Mouse (Mus musculus) midbrain, embryonic 15.5 days (tissue): ENCODE data around the gene Lats1. TPM values are rescaled to one million over a fixed set of nuclear protein-coding genes. Genes with fewer than 3 reads are reported as not detected.

Source experiments
- ATAC-seq: fragments of 200-750 bp; cut with Nextera tagmentation; replicated peaks from 2 replicates; pipeline ENCODE4 v1.8.0; 2017; ENCODE audit warnings: moderate TSS enrichment
- H3K27ac ChIP-seq: fragments of 300-500 bp; sonication (generic); 2 replicates; pipeline ENCODE4 v1.5.1; 2015; ENCODE audit warnings: mild to moderate bottlenecking, inconsistent platforms
- H3K27me3 ChIP-seq: fragments of 300-500 bp; sonication (generic); replicated peaks from 2 replicates; pipeline ENCODE4 v1.6.1; 2015; ENCODE audit warnings: inconsistent platforms
- H3K36me3 ChIP-seq: fragments of 300-500 bp; sonication (generic); replicated peaks from 2 replicates; pipeline ENCODE4 v1.6.1; 2015; ENCODE audit warnings: inconsistent platforms
- H3K4me1 ChIP-seq: fragments of 300-500 bp; sonication (generic); 2 replicates; pipeline ENCODE4 v1.6.1; 2015; ENCODE audit warnings: inconsistent platforms
- H3K4me2 ChIP-seq: fragments of 300-500 bp; sonication (generic); 2 replicates; pipeline ENCODE4 v1.6.1; 2015; ENCODE audit warnings: inconsistent platforms, mild to moderate bottlenecking, moderate library complexity
- H3K4me3 ChIP-seq: fragments of 300-500 bp; sonication (generic); 2 replicates; pipeline ENCODE4 v1.5.1; 2015; ENCODE audit warnings: mild to moderate bottlenecking, inconsistent platforms
- H3K9ac ChIP-seq: fragments of 300-500 bp; sonication (generic); 2 replicates; pipeline ENCODE4 v1.6.1; 2015; ENCODE audit warnings: mild to moderate bottlenecking, inconsistent platforms
- H3K9me3 ChIP-seq: fragments of 300-500 bp; sonication (generic); 2 replicates; pipeline ENCODE4 v1.6.1; 2016; ENCODE audit warnings: inconsistent platforms
- WGBS: fragments of 180-500 bp; shearing (Covaris S2); methylation state at CpG from one replicate; pipeline ENCODE4 v1.1.7; 2015; ENCODE audit warnings: mixed read lengths; 5-methylcytosine and 5-hydroxymethylcytosine counted together
- polyA plus RNA-seq: library from polyadenylated mRNA; unstranded; fragments of >200 nt; fragmentation: Nextera tagmentation; extraction: Ambion mirVana; gene quantifications from 2 replicates; pipeline ENCODE4 v1.2.1, GENCODE M21; 2015

Gene Lats1
- polyA plus RNA-seq, 1 experiment from 2014 or later, result 10.4 TPM

GRCm38 (mm10) chr10:7681343-7682025 is 470 bp downstream of the Lats1 start:
- Histone ChIP-seq H3K9me3 (no peaks in the 10 kb centered on the region), H3K27me3 (no peaks in the 10 kb centered on the region), H3K27ac (peak overlapping the region; percentile 97), H3K4me1 (peaks cover 52% of the 10 kb centered on the region), H3K36me3 (peaks cover 12% of the 10 kb centered on the region), H3K9ac (peak overlapping the region; percentile 96), H3K4me2 (peak overlapping the region; percentile 74), H3K4me3 (peak overlapping the region; percentile 94)
- WGBS, result 0% methylated on average over 51 of the region's 64 CpGs
- peak; percentile 81 for ATAC-seq

- 62% methylated on average over 3 of the region's 3 CpGs for WGBS
Observed at GRCm38 (mm10) chr10:7682249-7682648, 1.2 kb downstream of the Lats1 start.

GRCm38 (mm10) chr10:7686902-7687301 is 5.9 kb downstream of the Lats1 start:
- Histone ChIP-seq H3K9ac (no peak overlapping the region), H3K4me3 (no peak overlapping the region), H3K27me3 (no peaks in the 10 kb centered on the region), H3K36me3 (no peaks in the 10 kb centered on the region; the same call in 1 of the 2 replicates), H3K4me2 (no peak overlapping the region), H3K4me1 (peaks cover 26% of the 10 kb centered on the region), H3K27ac (no peak overlapping the region), H3K9me3 (no peaks in the 10 kb centered on the region)
- 94% methylated on average over 6 of the region's 6 CpGs for WGBS
- no peak for ATAC-seq

More at GRCm38 (mm10) chr10:7682249-7682648, 1.2 kb downstream of the Lats1 start:
- Histone ChIP-seq H3K9ac (peak overlapping the region; percentile 96; the same call in 1 of the 2 replicates), H3K27me3 (no peaks in the 10 kb centered on the region), H3K27ac (0 out of 2 replicates have a peak overlapping the region, but pooled peaks have one; percentile 97), H3K36me3 (peaks cover 4% of the 10 kb centered on the region; the same call in 1 of the 2 replicates), H3K4me1 (peaks cover 52% of the 10 kb centered on the region), H3K4me3 (peak overlapping the region; percentile 94), H3K9me3 (no peaks in the 10 kb centered on the region), H3K4me2 (peak overlapping the region; percentile 74)
- ATAC-seq, result no peak

GRCm38 (mm10) chr10:7695286-7695685 is 14.3 kb downstream of the Lats1 start:
- H3K4me1 ChIP-seq, result no peaks in the 10 kb centered on the region
- no peak overlapping the region for H3K9ac ChIP-seq
- peaks cover 42% of the 10 kb centered on the region for H3K36me3 ChIP-seq
- no peak overlapping the region for H3K4me3 ChIP-seq
- no peak overlapping the region for H3K4me2 ChIP-seq
- H3K27ac ChIP-seq, result no peak overlapping the region
- no peaks in the 10 kb centered on the region for H3K9me3 ChIP-seq
- no peaks in the 10 kb centered on the region for H3K27me3 ChIP-seq
- ATAC-seq, result no peak

- WGBS, result 86% methylated on average over 3 of the region's 3 CpGs
- no peak for ATAC-seq
Observed at GRCm38 (mm10) chr10:7700120-7700519, 19.1 kb downstream of the Lats1 start.

GRCm38 (mm10) chr10:7702586-7702985 is 21.6 kb downstream of the Lats1 start:
- no peak for ATAC-seq
- no peak overlapping the region for H3K4me2 ChIP-seq
- H3K4me1 ChIP-seq, result no peaks in the 10 kb centered on the region
- H3K9ac ChIP-seq, result no peak overlapping the region
- WGBS, result 97% methylated on average over 6 of the region's 6 CpGs
- no peak overlapping the region for H3K27ac ChIP-seq
- peaks cover 54% of the 10 kb centered on the region for H3K36me3 ChIP-seq
- no peak overlapping the region for H3K4me3 ChIP-seq
- no peaks in the 10 kb centered on the region for H3K9me3 ChIP-seq
- H3K27me3 ChIP-seq, result no peaks in the 10 kb centered on the region

More at GRCm38 (mm10) chr10:7700120-7700519, 19.1 kb downstream of the Lats1 start:
- no peaks in the 10 kb centered on the region for H3K9me3 ChIP-seq
- H3K4me1 ChIP-seq, result no peaks in the 10 kb centered on the region
- H3K36me3 ChIP-seq, result peaks cover 55% of the 10 kb centered on the region
- no peaks in the 10 kb centered on the region for H3K27me3 ChIP-seq
- no peak overlapping the region for H3K4me2 ChIP-seq
- no peak overlapping the region for H3K9ac ChIP-seq
- H3K27ac ChIP-seq, result no peak overlapping the region
- no peak overlapping the region for H3K4me3 ChIP-seq

- peaks cover 35% of the 10 kb centered on the region; the same call in 1 of the 2 replicates for H3K36me3 ChIP-seq
Observed at GRCm38 (mm10) chr10:7710121-7710520, 29.1 kb downstream of the Lats1 start.

GRCm38 (mm10) chr10:7712506-7712905 is 31.5 kb downstream of the Lats1 start:
- no peak overlapping the region for H3K9ac ChIP-seq
- ATAC-seq, result no peak
- H3K4me2 ChIP-seq, result no peak overlapping the region
- peaks cover 29% of the 10 kb centered on the region; the same call in 1 of the 2 replicates for H3K36me3 ChIP-seq
- no peak overlapping the region for H3K4me3 ChIP-seq
- no peaks in the 10 kb centered on the region for H3K9me3 ChIP-seq
- WGBS, result 94% methylated on average over 13 of the region's 13 CpGs
- no peak overlapping the region for H3K27ac ChIP-seq
- H3K4me1 ChIP-seq, result no peaks in the 10 kb centered on the region
- no peaks in the 10 kb centered on the region for H3K27me3 ChIP-seq

More at GRCm38 (mm10) chr10:7710121-7710520, 29.1 kb downstream of the Lats1 start:
- Histone ChIP-seq H3K9ac (no peak overlapping the region), H3K9me3 (no peaks in the 10 kb centered on the region), H3K27ac (no peak overlapping the region), H3K4me3 (no peak overlapping the region), H3K27me3 (no peaks in the 10 kb centered on the region), H3K4me2 (no peak overlapping the region), H3K4me1 (no peaks in the 10 kb centered on the region)
- ATAC-seq, result no peak
- WGBS, result 95% methylated on average over 5 of the region's 5 CpGs

GRCm38 (mm10) chr10:7715056-7715455 is 34.0 kb downstream of the Lats1 start:
- Histone ChIP-seq H3K27me3 (no peaks in the 10 kb centered on the region), H3K36me3 (peaks cover 22% of the 10 kb centered on the region; the same call in 1 of the 2 replicates), H3K27ac (no peak overlapping the region), H3K9ac (no peak overlapping the region), H3K4me2 (no peak overlapping the region), H3K4me1 (no peaks in the 10 kb centered on the region), H3K9me3 (no peaks in the 10 kb centered on the region), H3K4me3 (no peak overlapping the region)
- WGBS, result 78% methylated on average over 7 of the region's 7 CpGs
- ATAC-seq, result no peak

- WGBS, result under 1% methylated on average over 49 of the region's 49 CpGs
- H3K4me2 ChIP-seq, result peak within 1 kb of the TSS; percentile 60
- H3K9ac ChIP-seq, result peak within 1 kb of the TSS; percentile 73
- no peaks in the 10 kb centered on the region for H3K9me3 ChIP-seq
- H3K27me3 ChIP-seq, result no peaks in the 10 kb centered on the region
- peak within 1 kb of the TSS; percentile 94 for H3K4me3 ChIP-seq
- peak; percentile 99 for ATAC-seq
- H3K36me3 ChIP-seq, result no peaks in the 10 kb centered on the region
- peak within 1 kb of the TSS; percentile 80 for H3K27ac ChIP-seq
- H3K4me1 ChIP-seq, result peaks cover 24% of the 10 kb centered on the region
Observed at GRCm38 (mm10) chr10:7725751-7726500, 44.9 kb downstream of the Lats1 start, which contains the start of gene Katna1. TSS of gene Katna1 (plus strand) at chr10:7726000.

GRCm38 (mm10) chr10:7726501-7726812 is 45.4 kb downstream of the Lats1 start:
- WGBS, result under 1% methylated on average over 8 of the region's 8 CpGs
- Histone ChIP-seq H3K4me3 (peak overlapping the region; percentile 94), H3K4me2 (peak overlapping the region; percentile 60), H3K27me3 (no peaks in the 10 kb centered on the region), H3K9ac (peak overlapping the region; percentile 73), H3K27ac (peak overlapping the region; percentile 80), H3K9me3 (no peaks in the 10 kb centered on the region), H3K4me1 (peaks cover 27% of the 10 kb centered on the region), H3K36me3 (no peaks in the 10 kb centered on the region)
- no peak for ATAC-seq

- H3K4me3 ChIP-seq, result peak overlapping the region; percentile 94; the same call in 1 of the 2 replicates
- no peaks in the 10 kb centered on the region for H3K27me3 ChIP-seq
- H3K27ac ChIP-seq, result no peak overlapping the region
- H3K36me3 ChIP-seq, result no peaks in the 10 kb centered on the region
- peaks cover 31% of the 10 kb centered on the region for H3K4me1 ChIP-seq
- H3K9ac ChIP-seq, result no peak overlapping the region
- 27% methylated on average over 3 of the region's 3 CpGs for WGBS
- ATAC-seq, result no peak
- no peaks in the 10 kb centered on the region for H3K9me3 ChIP-seq
- H3K4me2 ChIP-seq, result peak overlapping the region; percentile 60
Observed at GRCm38 (mm10) chr10:7727011-7727410, 46.0 kb downstream of the Lats1 start.
